Mouse (Mus musculus) stomach, postnatal 0 days (tissue): ENCODE results near the gene Tmem41a. TPM values are rescaled to one million over a fixed set of nuclear protein-coding genes. Genes with fewer than 3 reads are reported as not detected.

ENCODE experiments used
- ATAC-seq: fragments of 200-750 bp; cut with Nextera tagmentation; 2 replicates; pipeline ENCODE4 v1.8.0; 2017; ENCODE audit not compliant: low FRiP score, low TSS enrichment
- DNase-seq: peaks from one replicate; pipeline ENCODE4 v3.0.0-alpha.2; 2016; ENCODE audit warnings: low spot score
- H3K27ac ChIP-seq: fragments of 300-500 bp; sonication (generic); replicated peaks from 2 replicates; pipeline ENCODE4 v1.5.1; 2014; ENCODE audit warnings: mild to moderate bottlenecking, control low read depth
- H3K27me3 ChIP-seq: fragments of 300-500 bp; sonication (generic); 2 replicates; pipeline ENCODE4 v1.6.1; 2014; ENCODE audit warnings: low read length; ENCODE audit not compliant: control insufficient read depth, insufficient read depth
- H3K36me3 ChIP-seq: fragments of 300-500 bp; sonication (generic); 2 replicates; pipeline ENCODE4 v1.6.1; 2014; ENCODE audit warnings: low read length, mixed read lengths; ENCODE audit not compliant: control insufficient read depth, insufficient read depth
- H3K4me1 ChIP-seq: fragments of 300-500 bp; sonication (generic); replicated peaks from 2 replicates; pipeline ENCODE4 v1.6.1; 2014; ENCODE audit warnings: antibody characterized with exemption; ENCODE audit not compliant: control insufficient read depth, insufficient read depth
- H3K4me2 ChIP-seq: fragments of 300-500 bp; sonication (generic); replicated peaks from 2 replicates; pipeline ENCODE4 v1.6.1; 2014; ENCODE audit warnings: low read depth, mild to moderate bottlenecking, control low read depth, moderate library complexity
- H3K4me3 ChIP-seq: fragments of 300-500 bp; sonication (generic); 2 replicates; pipeline ENCODE4 v1.5.1; 2014; ENCODE audit warnings: low read depth, low read length, control low read depth
- H3K9ac ChIP-seq: fragments of 300-500 bp; sonication (generic); 2 replicates; pipeline ENCODE4 v1.6.1; 2014; ENCODE audit warnings: mild to moderate bottlenecking, low read length, control low read depth, mixed read lengths
- H3K9me3 ChIP-seq: fragments of 300-500 bp; sonication (generic); 2 replicates; pipeline ENCODE4 v1.6.1; 2016; ENCODE audit warnings: low read length; ENCODE audit not compliant: control insufficient read depth
- CTCF ChIP-seq: IDR thresholded peaks from 2 replicates; pipeline ENCODE4 v1.5.1; 2016; ENCODE audit warnings: antibody characterized with exemption, low read depth, mild to moderate bottlenecking, moderate library complexity
- EP300 ChIP-seq: optimal IDR thresholded peaks from 2 replicates; pipeline ENCODE3; 2016; ENCODE audit warnings: antibody characterized with exemption
- WGBS: fragments of 180-500 bp; shearing (Covaris S2); extraction: QIAGEN DNeasy Blood & Tissue Kit; methylation state at CpG from one replicate; pipeline ENCODE4 v1.1.7; 2014; 5-methylcytosine and 5-hydroxymethylcytosine counted together
- polyA plus RNA-seq: library from polyadenylated mRNA; unstranded; fragments of >200 nt; fragmentation: Nextera tagmentation; extraction: Ambion mirVana; gene quantifications from 2 replicates; pipeline ENCODE4 v1.2.1, GENCODE M21; 2015

Tmem41a gene
- polyA plus RNA-seq, 1 experiment from 2014 or later = 37.6 TPM

- no peak overlapping the region for H3K27ac ChIP-seq
- H3K4me2 ChIP-seq = no peak overlapping the region
- WGBS = 59% methylated on average over 4 of the region's 4 CpGs
- H3K36me3 ChIP-seq = no peaks in the 10 kb centered on the region
- H3K9ac ChIP-seq = no peak overlapping the region
- TF ChIP-seq EP300 = no peak
- TF ChIP-seq CTCF = peak; percentile 36; the same call in 1 of the 2 replicates
- DNase-seq (no peak), ATAC-seq (no peak)
- H3K27me3 ChIP-seq = no peaks in the 10 kb centered on the region
- H3K4me1 ChIP-seq = no peaks in the 10 kb centered on the region
- H3K4me3 ChIP-seq = no peak overlapping the region
- no peaks in the 10 kb centered on the region for H3K9me3 ChIP-seq
Observed at GRCm38 (mm10) chr16:21971446-21971845, 24.1 kb upstream of the Tmem41a start.

- Histone ChIP-seq H3K27ac (no peak overlapping the region), H3K27me3 (no peaks in the 10 kb centered on the region), H3K9me3 (no peaks in the 10 kb centered on the region), H3K4me2 (no peak overlapping the region), H3K4me3 (no peak overlapping the region), H3K4me1 (no peaks in the 10 kb centered on the region), H3K9ac (no peak overlapping the region), H3K36me3 (no peaks in the 10 kb centered on the region)
- WGBS = 75% methylated on average over 6 of the region's 6 CpGs
- no peak for DNase-seq
- TF ChIP-seq EP300 (no peak), CTCF (no peak)
- no peak for ATAC-seq
Observed at GRCm38 (mm10) chr16:21970536-21970935, 23.2 kb upstream of the Tmem41a start.

- H3K4me1 ChIP-seq = no peaks in the 10 kb centered on the region
- TF ChIP-seq EP300 (no peak), CTCF (no peak)
- no peak overlapping the region for H3K4me2 ChIP-seq
- H3K27me3 ChIP-seq = no peaks in the 10 kb centered on the region
- H3K4me3 ChIP-seq = no peak overlapping the region
- ATAC-seq (0 out of 2 replicates have a peak, but pooled peaks have one; percentile 40), DNase-seq (no peak)
- WGBS = 76% methylated on average over 5 of the region's 5 CpGs
- no peak overlapping the region for H3K9ac ChIP-seq
- H3K36me3 ChIP-seq = no peaks in the 10 kb centered on the region
- H3K9me3 ChIP-seq = no peaks in the 10 kb centered on the region
- no peak overlapping the region for H3K27ac ChIP-seq
Observed at GRCm38 (mm10) chr16:21969874-21970273, 22.5 kb upstream of the Tmem41a start.

GRCm38 (mm10) chr16:21965576-21965975 is 18.2 kb upstream of the Tmem41a start:
- H3K27me3 ChIP-seq = no peaks in the 10 kb centered on the region
- H3K4me1 ChIP-seq = no peaks in the 10 kb centered on the region
- no peak overlapping the region for H3K4me3 ChIP-seq
- H3K36me3 ChIP-seq = no peaks in the 10 kb centered on the region; the same call in 1 of the 2 replicates
- DNase-seq (no peak), ATAC-seq (no peak)
- H3K9me3 ChIP-seq = no peaks in the 10 kb centered on the region
- H3K27ac ChIP-seq = no peak overlapping the region
- no peak overlapping the region for H3K4me2 ChIP-seq
- 75% methylated on average over 3 of the region's 3 CpGs for WGBS
- no peak overlapping the region for H3K9ac ChIP-seq
- TF ChIP-seq EP300 (no peak), CTCF (no peak)

GRCm38 (mm10) chr16:21955591-21955990 is 8.2 kb upstream of the Tmem41a start:
- no peaks in the 10 kb centered on the region for H3K4me1 ChIP-seq
- WGBS = 70% methylated on average over 12 of the region's 12 CpGs
- no peaks in the 10 kb centered on the region for H3K9me3 ChIP-seq
- TF ChIP-seq EP300 = no peak
- no peak for TF ChIP-seq CTCF
- no peak overlapping the region for H3K4me3 ChIP-seq
- no peaks in the 10 kb centered on the region for H3K36me3 ChIP-seq
- ATAC-seq = no peak
- no peaks in the 10 kb centered on the region for H3K27me3 ChIP-seq
- DNase-seq = no peak
- no peak overlapping the region for H3K4me2 ChIP-seq
- H3K9ac ChIP-seq = no peak overlapping the region
- H3K27ac ChIP-seq = no peak overlapping the region

- no peak overlapping the region for H3K9ac ChIP-seq
- no peak overlapping the region for H3K4me3 ChIP-seq
- H3K36me3 ChIP-seq = peaks cover 2% of the 10 kb centered on the region; the same call in 1 of the 2 replicates
- H3K9me3 ChIP-seq = no peaks in the 10 kb centered on the region
- no peaks in the 10 kb centered on the region for H3K4me1 ChIP-seq
- ATAC-seq (no peak), DNase-seq (no peak)
- no peak overlapping the region for H3K4me2 ChIP-seq
- H3K27me3 ChIP-seq = no peaks in the 10 kb centered on the region
- 83% methylated on average over 13 of the region's 13 CpGs for WGBS
- no peak overlapping the region for H3K27ac ChIP-seq
- TF ChIP-seq CTCF = no peak
Observed at GRCm38 (mm10) chr16:21928471-21928870, 18.9 kb downstream of the Tmem41a start.
